Mouse (Mus musculus): Measurements from ENCODE around the gene Gjb2.

DNA sequence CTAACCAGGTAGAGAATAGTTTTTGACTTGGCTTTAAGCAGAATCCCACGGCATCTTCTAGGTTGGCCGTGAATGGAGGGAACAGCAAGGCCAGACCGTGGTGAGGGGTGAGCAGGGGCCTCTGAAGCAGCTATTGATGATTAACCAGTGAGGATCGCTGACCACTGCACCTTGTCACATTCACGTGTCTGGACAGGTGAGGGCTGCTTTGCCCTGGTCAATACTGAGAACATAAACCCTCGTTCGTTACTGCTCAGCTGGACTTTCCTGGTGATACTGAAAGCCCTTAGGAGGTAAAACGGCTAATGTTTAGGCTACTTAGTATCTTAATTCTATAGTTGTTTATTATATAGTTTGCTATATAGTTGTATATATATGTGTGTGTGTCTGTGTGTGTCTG lies 2.6 kb upstream of the Gjb2 start:
- TF ChIP-seq POLR2A (IDR thresholded peaks at IDR 0.05; ENCODE audit: insufficient read length, low read depth) (no peak), MYOG (IDR thresholded peaks at IDR 0.05; ENCODE audit: control insufficient read depth in 1 of 3, insufficient read depth in 1 of 3, insufficient read length in 2 of 3, low read depth in 2 of 3) (no peak), TCF12 (IDR thresholded peaks at IDR 0.05; ENCODE audit: insufficient read depth, poor library complexity, severe bottlenecking) (no peak), E2F4 (IDR thresholded peaks at IDR 0.05; ENCODE audit: insufficient read depth) (no peak), TCF3 (IDR thresholded peaks at IDR 0.05; ENCODE audit: insufficient read length, low read depth) (no peak), POLR2AphosphoS2 (IDR thresholded peaks at IDR 0.05; ENCODE audit: insufficient read length, low read depth) (no peak), USF1 (IDR thresholded peaks at IDR 0.05; ENCODE audit: low read depth) (no peak), MYOD1 (IDR thresholded peaks at IDR 0.05; ENCODE audit: control insufficient read depth in 1 of 3, insufficient read length in 2 of 3, low read depth in 2 of 3) (no peak), REST (IDR thresholded peaks at IDR 0.05; ENCODE audit: insufficient read depth, insufficient read length) (no peak), MAX (IDR thresholded peaks at IDR 0.05; ENCODE audit: low read depth) (no peak), CEBPB (IDR thresholded peaks at IDR 0.05; ENCODE audit: insufficient read depth, poor library complexity, severe bottlenecking) (no peak)
